ENCODE assay signal across 1 mouse cellular context in the genomic region with DNA sequence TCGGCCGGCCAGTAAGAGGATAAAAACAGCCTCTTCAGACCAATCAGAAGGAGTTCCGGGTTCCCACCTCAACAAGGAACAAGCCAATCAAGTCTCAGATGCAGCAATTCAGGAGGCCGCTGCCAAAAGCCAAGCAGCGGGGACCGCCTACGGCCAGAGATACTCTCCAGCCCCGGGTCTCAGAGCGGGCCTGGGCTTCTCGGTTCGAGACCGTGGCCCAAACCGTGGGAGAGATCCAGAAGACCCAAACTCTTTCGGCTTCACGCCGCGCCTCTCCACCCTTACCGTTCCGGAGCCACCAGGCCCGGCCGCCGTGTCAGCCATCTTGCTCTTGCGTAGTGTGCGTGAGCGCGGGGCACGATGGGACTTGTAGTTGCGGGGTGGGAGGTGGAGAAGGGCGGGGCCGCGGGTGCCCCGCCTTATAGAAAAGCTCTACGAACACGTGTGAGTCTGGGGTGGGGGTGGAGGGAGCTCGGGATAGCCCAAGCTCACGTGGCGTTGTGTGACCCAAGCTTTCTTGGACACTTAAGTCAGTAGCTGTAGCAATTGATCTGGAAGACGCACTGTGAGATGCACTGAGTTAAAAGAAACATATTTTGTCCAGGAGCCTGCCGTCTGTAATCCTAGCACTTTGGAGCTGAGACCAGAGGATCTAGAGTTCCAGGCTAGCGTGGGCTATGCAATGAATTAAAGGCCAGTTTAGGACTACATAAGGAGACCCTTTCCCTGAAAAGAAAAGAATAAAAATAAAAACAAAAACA.
TF ChIP-seq lines count a peak whose summit lies in the region.

A gene (minus strand): TSS at position 347 of the 761 bp plus-strand sequence.

TF ChIP-seq in CH12.LX, 34 proteins besides CTCF, POLR2A, EP300 and RAD21 (continued from another document):
- TF ChIP-seq ZKSCAN1 (IDR thresholded peaks at IDR 0.05; ENCODE audit: borderline replicate concordance, low read depth, low read length) (no peak), NRF1 (IDR thresholded peaks at IDR 0.05; ENCODE audit: low read depth, low read length) (peak; percentile 72), ELF1 (IDR thresholded peaks at IDR 0.05; ENCODE audit: low read depth, low read length) (peak; percentile 93), UBTF (IDR thresholded peaks at IDR 0.05; ENCODE audit: low read depth, low read length) (no peak), MXI1 (IDR thresholded peaks at IDR 0.05; ENCODE audit: low read depth, low read length) (peak; percentile 98), CHD2 (IDR thresholded peaks at IDR 0.05; ENCODE audit: low read length) (peak; percentile 59), TBP (conservative IDR thresholded peaks at IDR 0.05; ENCODE audit: low read depth, low read length) (peak; percentile 38; the same call in 1 of the 2 replicates), POLR2AphosphoS2 (IDR thresholded peaks at IDR 0.05; ENCODE audit: low read depth, low read length) (no peak; the same call in 1 of the 2 replicates), ETS1 (conservative IDR thresholded peaks at IDR 0.05; ENCODE audit: low read depth, low read length) (0 out of 2 replicates have a peak, but pooled peaks have one; percentile 40), KAT2A (IDR thresholded peaks at IDR 0.05; ENCODE audit: insufficient replicate concordance, low read length) (peak; percentile 94; the same call in 1 of the 2 replicates), ZC3H11A (IDR thresholded peaks at IDR 0.05; ENCODE audit: low read depth, low read length) (no peak), HCFC1 (IDR thresholded peaks at IDR 0.05; ENCODE audit: low read depth, low read length) (peak; percentile 98), MAX (IDR thresholded peaks at IDR 0.05; ENCODE audit: low read length) (peak; percentile 99), NELFE (IDR thresholded peaks at IDR 0.05; ENCODE audit: low read depth, low read length) (peak; percentile 87), ZNF384 (IDR thresholded peaks at IDR 0.05; ENCODE audit: low read depth, low read length) (no peak), SMC3 (IDR thresholded peaks at IDR 0.05; ENCODE audit: low read depth, low read length) (no peak), USF1 (IDR thresholded peaks at IDR 0.05; ENCODE audit: low read depth, low read length) (peak; percentile 65), RCOR1 (conservative IDR thresholded peaks at IDR 0.05; ENCODE audit: low read depth, low read length) (no peak), E2F4 (IDR thresholded peaks at IDR 0.05; ENCODE audit: insufficient replicate concordance, low read depth, low read length) (no peak), USF2 (conservative IDR thresholded peaks at IDR 0.05; ENCODE audit: low read depth, low read length) (peak; percentile 29; the same call in 1 of the 2 replicates)
